Mouse (Mus musculus) testis, adult 2 months (tissue): ENCODE measurements around the gene Blm.

Experiments
- CTCF ChIP-seq: fragments of 200-500 bp; IDR thresholded peaks from 2 replicates; pipeline ENCODE4 v1.5.1; 2012; ENCODE audit warnings: low read depth, mild to moderate bottlenecking, inconsistent platforms, low read length, moderate library complexity; ENCODE audit not compliant: control insufficient read depth, insufficient read depth, insufficient replicate concordance
- POLR2A ChIP-seq: fragments of 200-500 bp; IDR thresholded peaks from 2 replicates; pipeline ENCODE4 v1.6.1; 2012; ENCODE audit warnings: low read depth, mild to moderate bottlenecking, inconsistent platforms, low read length, moderate library complexity; ENCODE audit not compliant: control insufficient read depth

GRCm38 (mm10) chr7:80410380-80410779 lies 124.5 kb downstream of the Blm start:
- TF ChIP-seq CTCF (no peak), POLR2A (no peak)
